Mouse (Mus musculus) mouse embryonic stem cell (cell line): ENCODE data around the gene Asns.

Experiments
- in situ Hi-C, 2 experiments: fragments of 300-500 bp; cut with MboI; formaldehyde crosslinking; loops; 1 replicate in 1 of 2; 3 replicates in 1 of 2; pipeline ENCODE4 v1.14.3; 2019 to 2020; ENCODE audit warnings: low sequenced_read_pairs in 2 of 2, low pct_unique_long_range_greater_than_20kb in 1 of 2, mixed read lengths in 1 of 2; ENCODE audit not compliant: unreplicated experiment in 1 of 2

The Asns gene

GRCm38 (mm10) chr6:7692451-7692850 is 603 bp downstream of the Asns start:
- in situ Hi-C loops: loop anchor here in 1 of 2 experiments (25.0 kb wide), 1 partner anchor 1505 kb away; no protein-coding TSS in a partner anchor

- in situ Hi-C loops: loop anchor here in 1 of 2 experiments (25.0 kb wide), 1 partner anchor 1505 kb away; no protein-coding TSS in a partner anchor
Measured at GRCm38 (mm10) chr6:7692037-7692436, 1.0 kb downstream of the Asns start.

DNA sequence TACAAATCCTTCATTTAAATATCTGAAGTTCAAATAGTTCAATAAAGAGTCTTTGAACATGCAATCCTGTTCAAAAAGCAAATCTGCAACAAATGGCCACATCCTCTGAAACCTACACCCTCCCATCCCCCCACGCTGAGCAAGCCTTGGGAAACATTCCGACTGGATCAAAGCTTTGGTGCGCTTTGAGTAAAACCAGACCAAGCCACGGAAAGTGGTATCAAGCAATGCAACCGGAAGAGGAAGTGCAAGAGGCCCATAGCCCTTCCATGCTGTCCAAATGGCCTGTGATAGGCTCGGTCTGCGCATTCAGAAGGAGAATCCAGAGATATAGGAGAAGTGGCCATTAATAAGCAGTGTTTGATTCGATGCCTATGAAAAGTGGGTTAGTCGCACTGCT is 2.6 kb downstream of the Asns start:
- in situ Hi-C loops: loop anchor here in 1 of 2 experiments (25.0 kb wide), 1 partner anchor 1503 kb away; no protein-coding TSS in a partner anchor

GRCm38 (mm10) chr6:7689180-7689579 is 3.9 kb downstream of the Asns start:
- in situ Hi-C loops: loop anchor here in 1 of 2 experiments (25.0 kb wide), 1 partner anchor 1502 kb away; no protein-coding TSS in a partner anchor

DNA sequence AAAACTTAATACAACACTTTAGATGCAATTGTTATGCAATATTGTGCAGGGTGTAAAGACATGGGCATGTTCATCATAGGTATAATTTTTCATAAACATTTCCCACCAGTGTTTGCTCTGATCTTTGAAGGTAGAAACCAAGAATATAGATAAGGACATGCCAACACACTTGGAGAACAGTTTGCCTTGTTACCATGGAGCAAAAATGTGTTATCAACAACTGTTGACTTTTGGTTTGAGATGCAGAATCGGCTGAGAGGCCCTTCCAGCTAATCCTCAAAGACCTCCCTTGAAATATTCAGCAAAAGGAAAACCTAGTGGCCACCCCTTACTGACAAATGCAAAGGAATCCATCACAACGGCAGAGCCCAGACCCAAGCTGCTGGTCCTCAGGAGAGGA is 7.0 kb downstream of the Asns start:
- in situ Hi-C loops: loop anchor here in 1 of 2 experiments (25.0 kb wide), 1 partner anchor 1499 kb away; no protein-coding TSS in a partner anchor

GRCm38 (mm10) chr6:7676194-7676901 is 16.7 kb downstream of the Asns start:
- in situ Hi-C loops: loop anchor here in 1 of 2 experiments (25.0 kb wide), 1 partner anchor 1489 kb away; no protein-coding TSS in a partner anchor

- in situ Hi-C loops: loop anchor here in 1 of 2 experiments (25.0 kb wide), 1 partner anchor 735 kb away; no protein-coding TSS in a partner anchor
Measured at GRCm38 (mm10) chr6:7672438-7673253, 20.4 kb downstream of the Asns start.

GRCm38 (mm10) chr6:7671429-7671828 is 21.6 kb downstream of the Asns start:
- in situ Hi-C loops: loop anchor here in 1 of 2 experiments (25.0 kb wide), 1 partner anchor 734 kb away; no protein-coding TSS in a partner anchor

GRCm38 (mm10) chr6:7670588-7670987 is 22.5 kb downstream of the Asns start:
- in situ Hi-C loops: loop anchor here in 1 of 2 experiments (25.0 kb wide), 1 partner anchor 733 kb away; no protein-coding TSS in a partner anchor

GRCm38 (mm10) chr6:7669721-7670120 is 23.3 kb downstream of the Asns start:
- in situ Hi-C loops: loop anchor here in 1 of 2 experiments (25.0 kb wide), 1 partner anchor 732 kb away; no protein-coding TSS in a partner anchor

- in situ Hi-C loops: loop anchor here in 1 of 2 experiments (25.0 kb wide), 1 partner anchor 731 kb away; no protein-coding TSS in a partner anchor
Measured at GRCm38 (mm10) chr6:7668332-7668731, 24.7 kb downstream of the Asns start.

GRCm38 (mm10) chr6:7665902-7666301 is 27.2 kb downstream of the Asns start:
- in situ Hi-C loops: loop anchor here in 1 of 2 experiments (25.0 kb wide), 1 partner anchor 729 kb away; no protein-coding TSS in a partner anchor

DNA sequence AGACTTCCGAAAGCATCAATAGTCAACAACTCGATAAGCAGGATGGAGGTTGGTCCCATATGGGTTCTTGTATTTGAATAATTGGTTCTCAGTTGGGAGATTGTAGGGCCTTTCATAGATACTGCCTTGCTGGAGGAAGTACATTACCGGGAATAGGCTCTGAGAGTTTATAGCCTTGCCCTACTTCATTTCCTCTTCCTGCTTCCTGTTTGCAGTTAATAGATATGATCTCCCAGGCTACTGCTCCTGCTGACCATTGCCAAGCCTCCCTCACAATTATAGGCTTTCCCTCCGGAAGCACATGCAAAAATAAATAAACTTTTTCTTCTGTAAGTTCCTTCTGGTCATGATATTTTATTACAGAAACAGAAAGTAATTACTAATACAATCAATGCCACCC is 31.6 kb downstream of the Asns start:
- in situ Hi-C loops: loop anchor here in 1 of 2 experiments (25.0 kb wide), 1 partner anchor 724 kb away; no protein-coding TSS in a partner anchor

DNA sequence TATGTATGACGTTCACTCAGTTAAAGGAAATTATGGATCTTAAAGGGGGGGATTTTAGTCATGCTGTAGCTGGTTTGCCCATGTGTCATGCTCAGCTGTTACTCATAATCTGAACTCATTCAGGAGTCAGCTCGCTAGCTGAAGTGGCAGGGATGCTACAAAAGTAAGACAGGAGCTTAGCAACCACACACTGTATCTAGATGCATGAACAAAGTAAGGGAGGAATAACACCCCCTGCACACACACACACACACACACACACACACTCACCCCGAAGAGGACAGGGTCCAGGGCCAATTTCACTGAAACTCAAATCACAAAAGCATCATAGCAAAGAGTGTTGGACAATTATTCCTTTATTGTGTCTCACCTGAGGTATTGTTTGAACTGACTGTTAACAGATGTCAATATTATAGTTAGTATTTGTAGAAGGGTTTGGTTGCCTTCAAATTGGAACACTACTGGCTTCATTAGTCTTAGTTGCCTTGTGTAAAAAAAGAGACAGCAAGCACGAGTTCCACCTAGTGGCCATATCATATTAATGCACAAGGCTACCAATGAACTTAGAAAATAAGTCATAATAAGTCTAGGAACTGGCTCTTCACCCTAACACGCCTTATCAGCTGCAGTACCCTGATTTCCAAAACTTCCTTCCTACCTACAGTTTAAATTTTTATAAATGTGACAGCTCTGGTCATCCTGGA is 32.5 kb downstream of the Asns start:
- in situ Hi-C loops: loop anchor here in 1 of 2 experiments (25.0 kb wide), 1 partner anchor 723 kb away; no protein-coding TSS in a partner anchor

- in situ Hi-C loops: loop anchor here in 1 of 2 experiments (25.0 kb wide), 1 partner anchor 719 kb away; no protein-coding TSS in a partner anchor
Measured at GRCm38 (mm10) chr6:7656601-7657000, 36.5 kb downstream of the Asns start.

GRCm38 (mm10) chr6:7648458-7648857 is 44.6 kb downstream of the Asns start:
- in situ Hi-C loops: no loop called here
